Mouse (Mus musculus): ENCODE data around the gene Fbxw15. TPM values are rescaled to one million over a fixed set of nuclear protein-coding genes. Genes with fewer than 3 reads are reported as not detected.
"Not testable (repeated sequence)": the region's sequence is repeated elsewhere in the genome, so short reads cannot be mapped to it uniquely, and the experiment has no call there.

Fbxw15 gene
- 0.19 TPM in 1 of 2 replicates, not detected in the other for polyA plus RNA-seq (2012; rRNA removed)

GRCm38 (mm10) chr9:109568162-109568561 lies at the start of gene Fbxw15:
Gene Fbxw15 (minus strand): TSS chr9:109568262.
- not testable (repeated sequence) for H3K4me3 ChIP-seq (ENCODE audit: control insufficient read depth, low read depth, low read length); H3K36me3 ChIP-seq (ENCODE audit: control insufficient read depth, insufficient read depth, low read length); H3K27me3 ChIP-seq (ENCODE audit: control insufficient read depth, insufficient read depth, low read length); H3K4me1 ChIP-seq (ENCODE audit: control insufficient read depth, insufficient read depth, low read length); H3K27ac ChIP-seq (ENCODE audit: control insufficient read depth, insufficient read depth, low read depth, low read length)

DNA sequence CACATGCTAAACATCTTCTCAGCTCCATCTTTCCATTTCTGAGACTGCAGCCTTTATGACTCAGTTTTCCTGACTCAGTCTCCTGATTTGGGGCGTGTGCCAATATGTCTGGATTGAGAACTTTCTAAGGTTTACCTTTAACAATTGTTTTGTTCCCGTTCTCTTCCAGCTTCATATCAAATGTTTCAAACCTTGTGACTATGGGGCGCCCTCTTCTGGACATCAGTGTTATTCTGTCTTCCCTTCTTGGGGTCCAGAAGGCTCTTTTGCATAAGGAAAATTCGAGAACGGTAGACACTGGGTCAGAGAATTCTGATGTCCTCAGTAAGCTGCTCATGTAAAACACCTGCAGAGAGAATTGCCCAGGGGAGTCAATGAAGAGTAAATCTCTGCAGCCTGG lies 38.8 kb upstream of the Fbxw15 start:
- not testable (repeated sequence) for H3K27ac ChIP-seq (ENCODE audit: control insufficient read depth, insufficient read depth, low read depth, low read length); H3K36me3 ChIP-seq (ENCODE audit: control insufficient read depth, insufficient read depth, low read length); H3K4me1 ChIP-seq (ENCODE audit: control insufficient read depth, insufficient read depth, low read length); H3K27me3 ChIP-seq (ENCODE audit: control insufficient read depth, insufficient read depth, low read length); H3K4me3 ChIP-seq (ENCODE audit: control insufficient read depth, low read depth, low read length)

DNA sequence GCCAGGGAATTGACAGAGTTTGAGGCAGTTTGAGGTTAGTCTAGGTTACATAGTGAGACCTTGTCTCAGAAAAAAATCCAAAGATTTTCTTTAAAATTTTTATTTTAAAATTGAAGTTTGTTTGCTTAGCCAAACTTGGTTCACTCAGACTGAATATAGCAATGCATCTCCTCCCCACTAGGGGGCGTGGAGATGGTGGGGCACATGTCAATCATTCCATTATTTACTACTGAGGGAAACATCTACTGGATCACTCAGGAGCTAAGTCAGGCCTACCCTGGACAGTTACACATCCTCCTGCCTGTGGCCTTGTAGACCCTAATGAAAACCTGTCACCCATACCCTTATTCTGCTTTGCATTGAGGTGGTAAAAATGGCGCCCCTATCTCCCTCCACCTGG lies 34.1 kb upstream of the Fbxw15 start:
- not testable (repeated sequence) for H3K36me3 ChIP-seq (ENCODE audit: control insufficient read depth, insufficient read depth, low read length); H3K4me1 ChIP-seq (ENCODE audit: control insufficient read depth, insufficient read depth, low read length); H3K27me3 ChIP-seq (ENCODE audit: control insufficient read depth, insufficient read depth, low read length); H3K27ac ChIP-seq (ENCODE audit: control insufficient read depth, insufficient read depth, low read depth, low read length); H3K4me3 ChIP-seq (ENCODE audit: control insufficient read depth, low read depth, low read length)

- Histone ChIP-seq H3K27me3 (ENCODE audit: control insufficient read depth, insufficient read depth, low read length) (no peaks in the 10 kb centered on the region), H3K27ac (ENCODE audit: control insufficient read depth, insufficient read depth, low read depth, low read length) (no peak overlapping the region), H3K4me3 (ENCODE audit: control insufficient read depth, low read depth, low read length) (no peak overlapping the region), H3K4me1 (ENCODE audit: control insufficient read depth, insufficient read depth, low read length) (no peaks in the 10 kb centered on the region), H3K36me3 (ENCODE audit: control insufficient read depth, insufficient read depth, low read length) (no peaks in the 10 kb centered on the region)
- TF ChIP-seq CTCF (IDR thresholded peaks at IDR 0.05; ENCODE audit: control insufficient read depth, insufficient read depth, insufficient replicate concordance, low read depth, low read length) (no peak), POLR2A (IDR thresholded peaks at IDR 0.05; ENCODE audit: control insufficient read depth, low read depth, low read length) (no peak)
These were observed 29.2 kb upstream of the Fbxw15 start for GRCm38 (mm10) chr9:109597226-109597625.

DNA sequence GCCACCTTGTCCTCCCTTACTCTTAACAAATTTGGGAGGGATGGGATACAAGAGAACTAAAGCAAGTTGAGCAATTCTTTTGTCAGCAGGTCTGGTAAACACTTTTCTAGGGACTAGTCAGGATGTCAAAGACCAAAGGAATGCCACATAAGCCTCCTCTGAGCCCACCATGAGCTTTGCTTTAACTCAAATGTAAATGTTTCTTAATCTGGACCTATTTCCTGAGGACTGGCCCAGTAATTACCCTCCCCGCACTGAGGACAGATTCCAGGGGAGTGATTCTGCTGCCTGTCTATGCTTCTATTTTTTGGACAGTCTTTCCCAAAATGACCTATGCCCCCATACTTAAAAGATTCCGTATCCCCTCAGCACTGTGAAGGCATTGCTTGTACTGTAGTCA lies 26.8 kb upstream of the Fbxw15 start:
- TF ChIP-seq POLR2A (IDR thresholded peaks at IDR 0.05; ENCODE audit: control insufficient read depth, low read depth, low read length): no peak
- TF ChIP-seq CTCF (IDR thresholded peaks at IDR 0.05; ENCODE audit: control insufficient read depth, insufficient read depth, insufficient replicate concordance, low read depth, low read length): no peak
- H3K27me3 ChIP-seq (ENCODE audit: control insufficient read depth, insufficient read depth, low read length): no peaks in the 10 kb centered on the region
- no peaks in the 10 kb centered on the region for H3K4me1 ChIP-seq (ENCODE audit: control insufficient read depth, insufficient read depth, low read length)
- no peaks in the 10 kb centered on the region for H3K36me3 ChIP-seq (ENCODE audit: control insufficient read depth, insufficient read depth, low read length)
- H3K27ac ChIP-seq (ENCODE audit: control insufficient read depth, insufficient read depth, low read depth, low read length): no peak overlapping the region
- no peak overlapping the region for H3K4me3 ChIP-seq (ENCODE audit: control insufficient read depth, low read depth, low read length)

- TF ChIP-seq POLR2A (IDR thresholded peaks at IDR 0.05; ENCODE audit: control insufficient read depth, low read depth, low read length) (no peak), CTCF (IDR thresholded peaks at IDR 0.05; ENCODE audit: control insufficient read depth, insufficient read depth, insufficient replicate concordance, low read depth, low read length) (no peak)
- Histone ChIP-seq H3K27me3 (ENCODE audit: control insufficient read depth, insufficient read depth, low read length) (no peaks in the 10 kb centered on the region), H3K4me1 (ENCODE audit: control insufficient read depth, insufficient read depth, low read length) (no peaks in the 10 kb centered on the region), H3K27ac (ENCODE audit: control insufficient read depth, insufficient read depth, low read depth, low read length) (no peak overlapping the region), H3K36me3 (ENCODE audit: control insufficient read depth, insufficient read depth, low read length) (no peaks in the 10 kb centered on the region), H3K4me3 (ENCODE audit: control insufficient read depth, low read depth, low read length) (no peak overlapping the region)
These were observed 2.5 kb downstream of the Fbxw15 start for GRCm38 (mm10) chr9:109565546-109565945.

GRCm38 (mm10) chr9:109562106-109562505 lies 6.0 kb downstream of the Fbxw15 start:
- not testable (repeated sequence) for H3K36me3 ChIP-seq (ENCODE audit: control insufficient read depth, insufficient read depth, low read length); H3K27ac ChIP-seq (ENCODE audit: control insufficient read depth, insufficient read depth, low read depth, low read length); H3K4me1 ChIP-seq (ENCODE audit: control insufficient read depth, insufficient read depth, low read length); H3K4me3 ChIP-seq (ENCODE audit: control insufficient read depth, low read depth, low read length); H3K27me3 ChIP-seq (ENCODE audit: control insufficient read depth, insufficient read depth, low read length)

DNA sequence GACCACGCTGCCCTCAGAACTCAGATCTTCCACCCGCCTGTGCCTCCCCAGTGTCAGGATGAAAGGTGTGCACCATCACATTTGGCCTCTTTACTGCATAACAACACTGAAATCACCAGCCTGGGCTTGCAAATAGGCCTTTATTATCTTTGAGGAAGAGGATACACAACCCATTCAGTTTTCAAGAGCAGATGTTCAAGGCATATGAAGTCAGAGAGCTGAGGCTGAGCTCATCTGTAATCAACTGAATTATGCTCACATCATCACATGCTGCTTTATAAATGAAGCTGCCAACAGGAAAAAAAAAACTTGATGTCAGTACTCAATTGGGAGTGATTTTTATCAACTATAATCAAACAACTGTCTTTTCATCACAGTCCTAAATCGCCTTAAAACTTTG lies 15.6 kb downstream of the Fbxw15 start:
- Histone ChIP-seq H3K27ac (ENCODE audit: control insufficient read depth, insufficient read depth, low read depth, low read length) (no peak overlapping the region), H3K4me1 (ENCODE audit: control insufficient read depth, insufficient read depth, low read length) (no peaks in the 10 kb centered on the region), H3K36me3 (ENCODE audit: control insufficient read depth, insufficient read depth, low read length) (no peaks in the 10 kb centered on the region), H3K4me3 (ENCODE audit: control insufficient read depth, low read depth, low read length) (no peak overlapping the region), H3K27me3 (ENCODE audit: control insufficient read depth, insufficient read depth, low read length) (no peaks in the 10 kb centered on the region)
- TF ChIP-seq POLR2A (IDR thresholded peaks at IDR 0.05; ENCODE audit: control insufficient read depth, low read depth, low read length) (no peak), CTCF (IDR thresholded peaks at IDR 0.05; ENCODE audit: control insufficient read depth, insufficient read depth, insufficient replicate concordance, low read depth, low read length) (no peak)

DNA sequence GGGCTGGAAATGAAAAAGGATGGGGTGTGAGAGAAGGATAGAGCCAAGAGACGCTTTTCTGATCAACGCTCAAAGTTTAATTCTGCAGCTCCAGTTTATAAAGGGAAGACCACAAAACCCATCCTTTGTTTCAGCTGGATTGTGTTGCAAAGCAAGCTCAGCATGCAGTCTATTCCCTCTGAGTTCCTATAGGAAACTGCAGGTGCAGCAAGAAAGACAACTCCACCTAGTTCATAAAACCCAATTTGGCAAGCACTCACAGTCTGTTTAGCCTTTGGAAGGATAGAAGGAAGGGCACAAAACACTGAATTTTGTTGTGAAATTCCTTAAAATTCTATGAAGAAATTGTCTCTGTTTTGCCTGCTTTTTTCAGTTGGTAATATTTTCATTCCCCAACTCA lies 18.4 kb downstream of the Fbxw15 start:
- not testable (repeated sequence) for H3K27ac ChIP-seq (ENCODE audit: control insufficient read depth, insufficient read depth, low read depth, low read length); H3K36me3 ChIP-seq (ENCODE audit: control insufficient read depth, insufficient read depth, low read length); H3K4me3 ChIP-seq (ENCODE audit: control insufficient read depth, low read depth, low read length); H3K4me1 ChIP-seq (ENCODE audit: control insufficient read depth, insufficient read depth, low read length); H3K27me3 ChIP-seq (ENCODE audit: control insufficient read depth, insufficient read depth, low read length)
